Mouse (Mus musculus) forebrain, embryonic 10.5 days (tissue): Measurements from ENCODE around the gene Dnah14. TPM values are rescaled to one million over a fixed set of nuclear protein-coding genes. Genes with fewer than 3 reads are reported as not detected.
"Not testable (repeated sequence)": the region's sequence is repeated elsewhere in the genome, so short reads cannot be mapped to it uniquely, and the experiment has no call there.

Source experiments
- DNase-seq: peaks from one replicate; pipeline ENCODE4 v3.0.0-alpha.2; 2017; ENCODE audit warnings: low spot score; ENCODE audit errors: extremely low spot score
- H3K27ac ChIP-seq: fragments of 300-500 bp; sonication (generic); 2 replicates; pipeline ENCODE4 v1.5.1; 2016; ENCODE audit warnings: mild to moderate bottlenecking
- H3K27me3 ChIP-seq: fragments of 300-500 bp; sonication (generic); 2 replicates; pipeline ENCODE4 v1.6.1; 2016; ENCODE audit warnings: mild to moderate bottlenecking; ENCODE audit not compliant: poor library complexity, severe bottlenecking
- H3K36me3 ChIP-seq: fragments of 300-500 bp; sonication (generic); replicated peaks from 2 replicates; pipeline ENCODE4 v1.6.1; 2016; ENCODE audit warnings: mild to moderate bottlenecking, moderate library complexity
- H3K4me1 ChIP-seq: fragments of 300-500 bp; sonication (generic); 2 replicates; pipeline ENCODE4 v1.6.1; 2016
- H3K4me3 ChIP-seq: fragments of 300-500 bp; sonication (generic); 2 replicates; pipeline ENCODE4 v1.5.1; 2016; ENCODE audit warnings: mild to moderate bottlenecking, moderate library complexity
- H3K9me3 ChIP-seq: fragments of 300-500 bp; sonication (generic); 2 replicates; pipeline ENCODE4 v1.6.1; 2016; ENCODE audit warnings: mild to moderate bottlenecking, moderate library complexity
- WGBS: fragments of 180-500 bp; shearing (Covaris S2); methylation state at CpG from one replicate; pipeline ENCODE4 v1.1.7; 2016; 5-methylcytosine and 5-hydroxymethylcytosine counted together
- polyA plus RNA-seq: library from polyadenylated mRNA; unstranded; fragments of >200 nt; fragmentation: Nextera tagmentation; extraction: Ambion mirVana; gene quantifications from 2 replicates; pipeline ENCODE4 v1.2.1, GENCODE M21; 2016

The Dnah14 gene
- polyA plus RNA-seq, 1 experiment from 2014 or later = 2.3 TPM

- Histone ChIP-seq H3K4me3 (no peak overlapping the region), H3K27ac (no peak overlapping the region), H3K9me3 (no peaks in the 10 kb centered on the region), H3K27me3 (no peaks in the 10 kb centered on the region), H3K36me3 (no peaks in the 10 kb centered on the region), H3K4me1 (peaks cover 13% of the 10 kb centered on the region)
- no peak for DNase-seq
- 67% methylated on average over 4 of the region's 4 CpGs for WGBS
Measured at GRCm38 (mm10) chr1:181742251-181742885, 166.0 kb downstream of the Dnah14 start.

- H3K27ac ChIP-seq = no peak overlapping the region
- DNase-seq = no peak
- no peaks in the 10 kb centered on the region for H3K4me1 ChIP-seq
- no peaks in the 10 kb centered on the region for H3K36me3 ChIP-seq
- H3K4me3 ChIP-seq = no peak overlapping the region
- no peaks in the 10 kb centered on the region for H3K27me3 ChIP-seq
- H3K9me3 ChIP-seq = no peaks in the 10 kb centered on the region
- 61% methylated on average over 14 of the region's 14 CpGs for WGBS
Measured at GRCm38 (mm10) chr1:181769392-181769791, 193.0 kb downstream of the Dnah14 start.

GRCm38 (mm10) chr1:181771871-181772270 is 195.5 kb downstream of the Dnah14 start:
- DNase-seq = no peak
- Histone ChIP-seq H3K27me3 (no peaks in the 10 kb centered on the region), H3K36me3 (no peaks in the 10 kb centered on the region), H3K27ac (no peak overlapping the region), H3K4me3 (no peak overlapping the region), H3K4me1 (no peaks in the 10 kb centered on the region), H3K9me3 (no peaks in the 10 kb centered on the region)
- WGBS = 96% methylated on average over 3 of the region's 3 CpGs

- WGBS = 76% methylated on average over 1 of the region's 1 CpGs
- no peak overlapping the region for H3K27ac ChIP-seq
- no peaks in the 10 kb centered on the region for H3K27me3 ChIP-seq
- H3K36me3 ChIP-seq = no peaks in the 10 kb centered on the region
- DNase-seq = no peak
- H3K4me1 ChIP-seq = no peaks in the 10 kb centered on the region
- H3K9me3 ChIP-seq = peaks cover 3% of the 10 kb centered on the region; the same call in 1 of the 2 replicates
- no peak overlapping the region for H3K4me3 ChIP-seq
Measured at GRCm38 (mm10) chr1:181776541-181776940, 200.2 kb downstream of the Dnah14 start.

GRCm38 (mm10) chr1:181782600-181782999 is 206.2 kb downstream of the Dnah14 start:
- DNase-seq, H3K36me3 ChIP-seq, H3K4me1 ChIP-seq, H3K4me3 ChIP-seq, H3K27me3 ChIP-seq, H3K27ac ChIP-seq, H3K9me3 ChIP-seq: not testable (repeated sequence)
- 93% methylated on average over 11 of the region's 11 CpGs for WGBS

GRCm38 (mm10) chr1:181789952-181790351 is 213.6 kb downstream of the Dnah14 start:
- no peaks in the 10 kb centered on the region for H3K36me3 ChIP-seq
- DNase-seq = no peak
- no peaks in the 10 kb centered on the region for H3K9me3 ChIP-seq
- H3K27me3 ChIP-seq = no peaks in the 10 kb centered on the region
- H3K4me1 ChIP-seq = peaks cover 2% of the 10 kb centered on the region; the same call in 1 of the 2 replicates
- WGBS = 74% methylated on average over 6 of the region's 6 CpGs
- H3K4me3 ChIP-seq = no peak overlapping the region
- no peak overlapping the region for H3K27ac ChIP-seq

GRCm38 (mm10) chr1:181793541-181793940 is 217.2 kb downstream of the Dnah14 start:
- peaks cover 2% of the 10 kb centered on the region; the same call in 1 of the 2 replicates for H3K4me1 ChIP-seq
- no peaks in the 10 kb centered on the region for H3K9me3 ChIP-seq
- no peak for DNase-seq
- H3K4me3 ChIP-seq = no peak overlapping the region
- no peaks in the 10 kb centered on the region for H3K36me3 ChIP-seq
- no peak overlapping the region for H3K27ac ChIP-seq
- H3K27me3 ChIP-seq = no peaks in the 10 kb centered on the region
- 86% methylated on average over 2 of the region's 2 CpGs for WGBS

GRCm38 (mm10) chr1:181799911-181800310 is 223.6 kb downstream of the Dnah14 start:
- Histone ChIP-seq H3K27me3 (no peaks in the 10 kb centered on the region), H3K27ac (no peak overlapping the region), H3K4me1 (no peaks in the 10 kb centered on the region), H3K9me3 (no peaks in the 10 kb centered on the region), H3K4me3 (no peak overlapping the region), H3K36me3 (no peaks in the 10 kb centered on the region)
- WGBS = 88% methylated on average over 3 of the region's 3 CpGs
- DNase-seq = no peak

- H3K27me3 ChIP-seq = no peaks in the 10 kb centered on the region
- H3K4me3 ChIP-seq = no peak overlapping the region
- H3K9me3 ChIP-seq = no peaks in the 10 kb centered on the region
- no peak overlapping the region for H3K27ac ChIP-seq
- no peaks in the 10 kb centered on the region for H3K4me1 ChIP-seq
- no peak for DNase-seq
- no peaks in the 10 kb centered on the region for H3K36me3 ChIP-seq
- 88% methylated on average over 4 of the region's 4 CpGs for WGBS
Measured at GRCm38 (mm10) chr1:181800667-181801066, 224.3 kb downstream of the Dnah14 start.

- DNase-seq = no peak
- Histone ChIP-seq H3K36me3 (peaks cover 56% of the 10 kb centered on the region), H3K27ac (no peak overlapping the region), H3K4me3 (no peak overlapping the region), H3K27me3 (no peaks in the 10 kb centered on the region), H3K4me1 (no peaks in the 10 kb centered on the region), H3K9me3 (no peaks in the 10 kb centered on the region)
- 92% methylated on average over 18 of the region's 18 CpGs for WGBS
Measured at GRCm38 (mm10) chr1:181811481-181812223, 235.3 kb downstream of the Dnah14 start.

GRCm38 (mm10) chr1:181826716-181827115 is 250.4 kb downstream of the Dnah14 start:
- DNase-seq = no peak
- H3K4me3 ChIP-seq = no peak overlapping the region
- WGBS = 94% methylated on average over 7 of the region's 7 CpGs
- no peaks in the 10 kb centered on the region for H3K4me1 ChIP-seq
- no peaks in the 10 kb centered on the region for H3K9me3 ChIP-seq
- H3K36me3 ChIP-seq = peaks cover 99% of the 10 kb centered on the region
- H3K27me3 ChIP-seq = no peaks in the 10 kb centered on the region
- H3K27ac ChIP-seq = no peak overlapping the region

- H3K27ac ChIP-seq = no peak overlapping the region
- 93% methylated on average over 5 of the region's 5 CpGs for WGBS
- peaks cover 99% of the 10 kb centered on the region for H3K36me3 ChIP-seq
- H3K4me1 ChIP-seq = no peaks in the 10 kb centered on the region
- no peak overlapping the region for H3K4me3 ChIP-seq
- no peak for DNase-seq
- no peaks in the 10 kb centered on the region for H3K9me3 ChIP-seq
- no peaks in the 10 kb centered on the region for H3K27me3 ChIP-seq
Measured at GRCm38 (mm10) chr1:181828365-181828764, 252.0 kb downstream of the Dnah14 start.

GRCm38 (mm10) chr1:181832720-181833119 is 256.4 kb downstream of the Dnah14 start:
- Histone ChIP-seq H3K27ac (no peak overlapping the region), H3K4me1 (peaks cover 2% of the 10 kb centered on the region; the same call in 1 of the 2 replicates), H3K27me3 (no peaks in the 10 kb centered on the region), H3K36me3 (peaks cover 99% of the 10 kb centered on the region), H3K9me3 (no peaks in the 10 kb centered on the region; the same call in 1 of the 2 replicates), H3K4me3 (no peak overlapping the region)
- WGBS = 98% methylated on average over 5 of the region's 5 CpGs
- no peak for DNase-seq
